9 mouse cellular contexts compared by ENCODE assay signal in the genomic region with DNA sequence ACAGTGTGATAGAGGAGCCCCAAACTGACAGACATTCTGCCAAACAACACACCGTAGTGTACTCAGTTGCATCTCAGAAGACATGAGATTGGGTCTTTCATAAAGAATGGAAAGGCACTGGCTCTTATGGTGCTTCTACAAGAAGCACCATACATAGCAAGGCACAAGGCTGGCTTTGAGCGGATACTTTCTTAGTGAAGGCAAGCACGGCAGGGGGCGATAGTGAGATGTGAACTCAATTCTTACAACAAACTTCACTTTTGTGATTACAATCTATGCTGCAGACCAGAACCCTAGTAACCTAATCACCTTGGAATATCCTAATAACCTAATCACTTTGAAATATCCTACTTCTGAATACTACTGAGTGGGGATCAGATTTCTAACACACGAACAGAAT. TPM values are rescaled to one million over a fixed set of nuclear protein-coding genes. Genes with fewer than 3 reads are reported as not detected.
DNase-seq lines count a peak whose midpoint lies in the region; ATAC-seq and TF ChIP-seq lines count a peak whose summit lies in the region.
"Had no signal": no experiment of that assay in that cellular context is flagged by ENCODE, and none has a peak within 500 bp of the region (broad histone marks: within the 10 kb centered on the region; RNA-seq: fewer than 3 reads in every experiment).

No protein-coding gene starts in this region.

- no peak for TF ChIP-seq POLR2A in cortical plate, adult 2 months (IDR thresholded peaks at IDR 0.05; ENCODE audit: extremely low read depth, insufficient read depth, low read length)

- H3K9ac ChIP-seq in forebrain, embryonic 11.5 days (ENCODE audit: low read length): no peak overlapping the region
- no peak overlapping the region for H3K9ac ChIP-seq in forebrain, embryonic 13.5 days
- no peak overlapping the region for H3K9ac ChIP-seq in midbrain, embryonic 14.5 days (replicated peaks; ENCODE audit: low read length)
- no peak overlapping the region for H3K9ac ChIP-seq in midbrain, embryonic 15.5 days

- no peak overlapping the region for H3K4me3 ChIP-seq in forebrain, embryonic 11.5 days (ENCODE audit: low read depth, low read length)
- H3K4me3 ChIP-seq in forebrain, embryonic 13.5 days: no peak overlapping the region
- H3K4me3 ChIP-seq in midbrain, embryonic 14.5 days (replicated peaks; ENCODE audit: low read depth, low read length): no peak overlapping the region
- H3K4me3 ChIP-seq in midbrain, embryonic 15.5 days: no peak overlapping the region
- no peak overlapping the region for H3K4me3 ChIP-seq in cortical plate, adult 2 months (ENCODE audit: insufficient read depth, low read length)

- 61% methylated on average over 5 of the region's 5 CpGs for WGBS in forebrain, embryonic 11.5 days
- WGBS in forebrain, embryonic 13.5 days: 53% methylated on average over 5 of the region's 5 CpGs
- WGBS in midbrain, embryonic 14.5 days: 61% methylated on average over 5 of the region's 5 CpGs
- 62% methylated on average over 5 of the region's 5 CpGs for WGBS in midbrain, embryonic 15.5 days

- no peaks in the 10 kb centered on the region for H3K36me3 ChIP-seq in forebrain, embryonic 11.5 days (ENCODE audit: control insufficient read depth, insufficient read depth, low read length)
- H3K36me3 ChIP-seq in forebrain, embryonic 13.5 days (ENCODE audit: poor library complexity, severe bottlenecking): no peaks in the 10 kb centered on the region
- no peaks in the 10 kb centered on the region for H3K36me3 ChIP-seq in midbrain, embryonic 14.5 days (ENCODE audit: control insufficient read depth, insufficient read depth, low read length)
- no peaks in the 10 kb centered on the region for H3K36me3 ChIP-seq in midbrain, embryonic 15.5 days (replicated peaks)
- H3K36me3 ChIP-seq: G1E had no signal

- H3K27ac ChIP-seq in forebrain, embryonic 11.5 days (ENCODE audit: low read depth, low read length): no peak overlapping the region
- no peak overlapping the region for H3K27ac ChIP-seq in forebrain, embryonic 13.5 days
- H3K27ac ChIP-seq in midbrain, embryonic 14.5 days (replicated peaks; ENCODE audit: low read depth, low read length): no peak overlapping the region
- H3K27ac ChIP-seq in midbrain, embryonic 15.5 days: no peak overlapping the region
- no peak overlapping the region for H3K27ac ChIP-seq in cortical plate, adult 2 months (ENCODE audit: insufficient read depth, low read length)

- no peak overlapping the region for H3K4me2 ChIP-seq in forebrain, embryonic 11.5 days (ENCODE audit: low read depth, low read length, severe bottlenecking)
- H3K4me2 ChIP-seq in forebrain, embryonic 13.5 days: no peak overlapping the region
- no peak overlapping the region for H3K4me2 ChIP-seq in midbrain, embryonic 14.5 days (ENCODE audit: low read length)
- no peak overlapping the region for H3K4me2 ChIP-seq in midbrain, embryonic 15.5 days

- peak; percentile 37 for TF ChIP-seq CTCF in cortical plate, adult 2 months (IDR thresholded peaks at IDR 0.05; ENCODE audit: extremely low read depth, insufficient read depth, low read length)

- DNase-seq in forebrain, embryonic 11.5 days (ENCODE audit: low spot score): peak; percentile 58
- DNase-seq in midbrain, embryonic 14.5 days: peak; percentile 58
- peak; percentile 23 for DNase-seq in layer of hippocampus, adult 9-11 months
- peak; percentile 45 for DNase-seq in retina, postnatal 1 day
- no peak for DNase-seq in urinary bladder, adult 18-20 months (ENCODE audit: low spot score in 2 of 2)

- no peaks in the 10 kb centered on the region for H3K27me3 ChIP-seq in forebrain, embryonic 11.5 days (ENCODE audit: control insufficient read depth, insufficient read depth, low read length)
- no peaks in the 10 kb centered on the region for H3K27me3 ChIP-seq in forebrain, embryonic 13.5 days
- H3K27me3 ChIP-seq in midbrain, embryonic 14.5 days (ENCODE audit: control insufficient read depth, insufficient read depth, low read length): no peaks in the 10 kb centered on the region
- no peaks in the 10 kb centered on the region for H3K27me3 ChIP-seq in midbrain, embryonic 15.5 days (replicated peaks)

- H3K9me3 ChIP-seq in forebrain, embryonic 11.5 days (ENCODE audit: control insufficient read depth, low read length): no peaks in the 10 kb centered on the region
- H3K9me3 ChIP-seq in forebrain, embryonic 13.5 days (replicated peaks): no peaks in the 10 kb centered on the region
- H3K9me3 ChIP-seq in midbrain, embryonic 14.5 days (ENCODE audit: control insufficient read depth, low read length): no peaks in the 10 kb centered on the region
- no peaks in the 10 kb centered on the region for H3K9me3 ChIP-seq in midbrain, embryonic 15.5 days
- H3K9me3 ChIP-seq: G1E had no signal

- H3K4me1 ChIP-seq in forebrain, embryonic 11.5 days (replicated peaks; ENCODE audit: control insufficient read depth, insufficient read depth, low read length): no peaks in the 10 kb centered on the region
- no peaks in the 10 kb centered on the region for H3K4me1 ChIP-seq in forebrain, embryonic 13.5 days
- H3K4me1 ChIP-seq in midbrain, embryonic 14.5 days (ENCODE audit: control insufficient read depth, insufficient read depth, low read length): no peaks in the 10 kb centered on the region
- no peaks in the 10 kb centered on the region for H3K4me1 ChIP-seq in midbrain, embryonic 15.5 days
- no peaks in the 10 kb centered on the region for H3K4me1 ChIP-seq in cortical plate, adult 2 months (ENCODE audit: control insufficient read depth, insufficient read depth, low read length)

- ATAC-seq in forebrain, embryonic 11.5 days (replicated peaks; ENCODE audit: low FRiP score): no peak
- ATAC-seq in forebrain, embryonic 13.5 days: no peak
- ATAC-seq in midbrain, embryonic 14.5 days (ENCODE audit: low FRiP score, low TSS enrichment): no peak
- no peak for ATAC-seq in midbrain, embryonic 15.5 days (replicated peaks)

RNA-seq across cellular contexts. Expression of a gene that starts 12.6 kb away (rescaled TPM):
- polyA plus RNA-seq in forebrain, embryonic 11.5 days (2014; fragmentation: Nextera tagmentation; extraction: Ambion mirVana): 0.04 and 0.08 TPM in 2 replicates
- 0.09 and 0.17 TPM in 2 replicates for polyA plus RNA-seq in forebrain, embryonic 13.5 days (2015; fragmentation: Nextera tagmentation; extraction: Ambion mirVana)
- polyA plus RNA-seq in midbrain, embryonic 14.5 days (2014; fragmentation: Nextera tagmentation; extraction: Ambion mirVana): 0.16 and 0.51 TPM in 2 replicates
- 0.51 and 0.59 TPM in 2 replicates for polyA plus RNA-seq in midbrain, embryonic 15.5 days (2015; fragmentation: Nextera tagmentation; extraction: Ambion mirVana)
- polyA plus RNA-seq in cortical plate, adult 2 months (2012; rRNA removed): 0.17 and 0.23 TPM in 2 replicates
- polyA plus RNA-seq: G1E had no signal

RNA-seq across cellular contexts. Expression of a gene that starts 13.0 kb away (rescaled TPM):
- polyA plus RNA-seq in forebrain, embryonic 11.5 days (2014; fragmentation: Nextera tagmentation; extraction: Ambion mirVana): 0.28 and 0.77 TPM in 2 replicates
- 0.77 and 1.0 TPM in 2 replicates for polyA plus RNA-seq in forebrain, embryonic 13.5 days (2015; fragmentation: Nextera tagmentation; extraction: Ambion mirVana)
- 0.81 and 13.1 TPM in 2 replicates for polyA plus RNA-seq in midbrain, embryonic 14.5 days (2014; fragmentation: Nextera tagmentation; extraction: Ambion mirVana)
- polyA plus RNA-seq in midbrain, embryonic 15.5 days (2015; fragmentation: Nextera tagmentation; extraction: Ambion mirVana): 14.6 and 18.1 TPM in 2 replicates
- polyA plus RNA-seq in cortical plate, adult 2 months (2012; rRNA removed): 19.0 and 23.0 TPM in 2 replicates
- polyA plus RNA-seq: G1E had no signal

RNA-seq across cellular contexts. Expression of a gene that starts 33.3 kb away (rescaled TPM):
- polyA plus RNA-seq in forebrain, embryonic 11.5 days (2014; fragmentation: Nextera tagmentation; extraction: Ambion mirVana): 0.09 and 0.29 TPM in 2 replicates
- polyA plus RNA-seq in forebrain, embryonic 13.5 days (2015; fragmentation: Nextera tagmentation; extraction: Ambion mirVana): 0.20 and 0.22 TPM in 2 replicates
- 0.18 and 0.33 TPM in 2 replicates for polyA plus RNA-seq in midbrain, embryonic 14.5 days (2014; fragmentation: Nextera tagmentation; extraction: Ambion mirVana)
- 0.46 and 0.49 TPM in 2 replicates for polyA plus RNA-seq in midbrain, embryonic 15.5 days (2015; fragmentation: Nextera tagmentation; extraction: Ambion mirVana)
- 0.44 and 0.51 TPM in 2 replicates for polyA plus RNA-seq in cortical plate, adult 2 months (2012; rRNA removed)

RNA-seq across cellular contexts. Expression of a gene that starts 51.9 kb away (rescaled TPM):
- polyA plus RNA-seq in forebrain, embryonic 11.5 days (2014; fragmentation: Nextera tagmentation; extraction: Ambion mirVana): 45.5 and 46.2 TPM in 2 replicates
- polyA plus RNA-seq in forebrain, embryonic 13.5 days (2015; fragmentation: Nextera tagmentation; extraction: Ambion mirVana): 50.8 and 52.7 TPM in 2 replicates
- 55.0 and 60.7 TPM in 2 replicates for polyA plus RNA-seq in midbrain, embryonic 14.5 days (2014; fragmentation: Nextera tagmentation; extraction: Ambion mirVana)
- polyA plus RNA-seq in midbrain, embryonic 15.5 days (2015; fragmentation: Nextera tagmentation; extraction: Ambion mirVana): 42.8 and 45.2 TPM in 2 replicates
- 29.0 and 29.9 TPM in 2 replicates for polyA plus RNA-seq in cortical plate, adult 2 months (2012; rRNA removed)

Comparison
In these comparisons a context has a peak if more than half of its experiments do, and no peak if none do; other contexts are left out.
1. DNase-seq: peak in forebrain, embryonic 11.5 days (single experiment), midbrain, embryonic 14.5 days (single experiment), layer of hippocampus, adult 9-11 months (single experiment) and retina, postnatal 1 day (single experiment); none in urinary bladder, adult 18-20 months (0 of 2).